ENCODE assay signal across 10 mouse cellular contexts in genomic region chr3:84595677-84596234, GRCm38 (mm10). TPM values are rescaled to one million over a fixed set of nuclear protein-coding genes. Genes with fewer than 3 reads are reported as not detected.
DNase-seq lines count a peak whose midpoint lies in the region; ATAC-seq lines count a peak whose summit lies in the region.
"Had no signal": no experiment of that assay in that cellular context is flagged by ENCODE, and none has a peak within 500 bp of the region (broad histone marks: within the 10 kb centered on the region; RNA-seq: fewer than 3 reads in every experiment).

No protein-coding gene starts in this region.

- no peak overlapping the region; the same call in 1 of the 2 replicates for H3K9ac ChIP-seq in heart, embryonic 15.5 days
- no peak overlapping the region for H3K9ac ChIP-seq in hindbrain, embryonic 16.5 days (ENCODE audit: low read depth, low read length)
- H3K9ac ChIP-seq in midbrain, embryonic 13.5 days (replicated peaks) = no peak overlapping the region

- no peaks in the 10 kb centered on the region for H3K27me3 ChIP-seq in heart, embryonic 15.5 days
- no peaks in the 10 kb centered on the region; the same call in 1 of the 2 replicates for H3K27me3 ChIP-seq in hindbrain, embryonic 16.5 days (replicated peaks; ENCODE audit: control insufficient read depth, insufficient read depth, low read length)
- peaks cover 40% of the 10 kb centered on the region for H3K27me3 ChIP-seq in midbrain, embryonic 13.5 days

- peak overlapping the region; percentile 62 for H3K4me2 ChIP-seq in heart, embryonic 15.5 days
- H3K4me2 ChIP-seq in hindbrain, embryonic 16.5 days (ENCODE audit: low read length) = peak overlapping the region; percentile 51; the same call in 1 of the 2 replicates
- H3K4me2 ChIP-seq in midbrain, embryonic 13.5 days (replicated peaks) = peak overlapping the region; percentile 41

- ATAC-seq in heart, embryonic 15.5 days (replicated peaks; ENCODE audit: insufficient number of reproducible peaks, insufficient read depth, low FRiP score, low read depth) = no peak
- no peak for ATAC-seq in hindbrain, embryonic 16.5 days
- ATAC-seq in midbrain, embryonic 13.5 days = no peak

- H3K36me3 ChIP-seq in heart, embryonic 15.5 days = no peaks in the 10 kb centered on the region
- H3K36me3 ChIP-seq in hindbrain, embryonic 16.5 days (ENCODE audit: control insufficient read depth, insufficient read depth, low read length) = no peaks in the 10 kb centered on the region
- H3K36me3 ChIP-seq in midbrain, embryonic 13.5 days = no peaks in the 10 kb centered on the region

- no peak for DNase-seq in heart, postnatal 25 days (ENCODE audit: low spot score)
- peak; percentile 43 for DNase-seq in brain, embryonic 18.5 days (ENCODE audit: low read depth, low spot score)
- no peak for DNase-seq in adipocyte (ENCODE audit: low spot score)
- no peak for DNase-seq in embryo, embryonic 9.5 days (ENCODE audit: extremely low spot score)
- no peak for DNase-seq in layer of hippocampus, adult 11-12 months (ENCODE audit: low spot score)
- DNase-seq: heart, adult 18-20 months had no signal

- intact Hi-C loops in heart, postnatal 25 days (cut with DNase I) = no loop called here

- no peak overlapping the region for H3K27ac ChIP-seq in heart, embryonic 15.5 days
- H3K27ac ChIP-seq in hindbrain, embryonic 16.5 days (ENCODE audit: low read depth, low read length) = no peak overlapping the region
- no peak overlapping the region for H3K27ac ChIP-seq in midbrain, embryonic 13.5 days

- 44% methylated on average over 5 of the region's 5 CpGs for WGBS in heart, embryonic 15.5 days
- WGBS in hindbrain, embryonic 16.5 days = 36% methylated on average over 5 of the region's 5 CpGs
- 36% methylated on average over 5 of the region's 5 CpGs for WGBS in midbrain, embryonic 13.5 days

- peak overlapping the region; percentile 41; the same call in 1 of the 2 replicates for H3K4me3 ChIP-seq in heart, embryonic 15.5 days
- H3K4me3 ChIP-seq in hindbrain, embryonic 16.5 days (ENCODE audit: low read length) = no peak overlapping the region
- H3K4me3 ChIP-seq in midbrain, embryonic 13.5 days (replicated peaks) = no peak overlapping the region

- no peaks in the 10 kb centered on the region for H3K9me3 ChIP-seq in heart, embryonic 15.5 days (replicated peaks)
- no peaks in the 10 kb centered on the region for H3K9me3 ChIP-seq in hindbrain, embryonic 16.5 days (ENCODE audit: control insufficient read depth, low read length)
- no peaks in the 10 kb centered on the region for H3K9me3 ChIP-seq in midbrain, embryonic 13.5 days

- peaks cover 7% of the 10 kb centered on the region; the same call in 1 of the 2 replicates for H3K4me1 ChIP-seq in heart, embryonic 15.5 days (replicated peaks)
- H3K4me1 ChIP-seq in hindbrain, embryonic 16.5 days (ENCODE audit: control insufficient read depth, insufficient read depth, low read depth, low read length) = peaks cover 6% of the 10 kb centered on the region; the same call in 1 of the 2 replicates
- peaks cover 15% of the 10 kb centered on the region for H3K4me1 ChIP-seq in midbrain, embryonic 13.5 days (replicated peaks)

RNA-seq across cellular contexts. Expression of gene Tigd4, which starts 2.4 kb away (rescaled TPM):
- 0.28 and 0.29 TPM in 2 replicates for polyA plus RNA-seq in heart, embryonic 15.5 days (2015; fragmentation: Nextera tagmentation; extraction: Ambion mirVana)
- total RNA-seq in heart, postnatal 25 days (2021) = under 1 TPM in 1 of 2 experiments, not detected in 1; 0.08 TPM
- 0.04 and 0.10 TPM in 2 replicates for polyA plus RNA-seq in hindbrain, embryonic 16.5 days (2015; fragmentation: Nextera tagmentation; extraction: Ambion mirVana)
- not detected in 2 replicates for polyA plus RNA-seq in midbrain, embryonic 13.5 days (2015; fragmentation: Nextera tagmentation; extraction: Ambion mirVana)
- total RNA-seq: heart, adult 18-20 months had no signal
- polyA plus RNA-seq: limb, embryonic 11.5 days had no signal

RNA-seq across cellular contexts. Expression of gene Arfip1, which starts 13.3 kb away (rescaled TPM):
- 46.8 and 54.0 TPM in 2 replicates for polyA plus RNA-seq in heart, embryonic 15.5 days (2015; fragmentation: Nextera tagmentation; extraction: Ambion mirVana)
- 10 to 100 TPM; 16.8 to 17.5 TPM for total RNA-seq in heart, postnatal 25 days (2021)
- polyA plus RNA-seq in hindbrain, embryonic 16.5 days (2015; fragmentation: Nextera tagmentation; extraction: Ambion mirVana) = 22.0 and 24.5 TPM in 2 replicates
- 23.4 and 25.0 TPM in 2 replicates for polyA plus RNA-seq in midbrain, embryonic 13.5 days (2015; fragmentation: Nextera tagmentation; extraction: Ambion mirVana)
